Mouse (Mus musculus): ENCODE measurements around the gene 4930432M17Rik.

Gene 4930432M17Rik

GRCm38 (mm10) chr3:121670462-121670861 is at the start of gene 4930432M17Rik:
4930432M17Rik (plus strand) TSS chr3:121670762.
- DNase-seq = no peak

GRCm38 (mm10) chr3:121625662-121626061 is 44.9 kb upstream of the 4930432M17Rik start:
- no peak for DNase-seq

DNA sequence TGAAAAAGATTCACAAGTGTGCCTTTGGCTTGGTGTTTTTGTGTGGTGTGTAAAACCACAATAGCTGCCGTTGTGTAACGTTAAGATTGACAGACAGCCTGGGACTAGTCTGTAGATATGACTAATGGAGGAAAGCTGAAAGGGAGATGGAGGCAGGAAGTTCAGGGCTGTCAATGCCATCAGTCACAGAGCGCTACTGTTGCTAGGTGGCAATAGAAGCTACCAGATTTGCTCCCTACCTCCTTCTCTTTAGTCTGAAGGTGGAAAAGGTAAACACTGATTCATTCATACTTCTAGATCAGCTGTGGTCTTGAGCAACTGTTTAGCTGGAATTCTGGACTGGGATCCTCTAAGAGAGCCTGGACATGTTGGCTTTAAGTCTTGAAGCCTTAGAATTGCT is 44.3 kb upstream of the 4930432M17Rik start:
- no peak for DNase-seq

DNA sequence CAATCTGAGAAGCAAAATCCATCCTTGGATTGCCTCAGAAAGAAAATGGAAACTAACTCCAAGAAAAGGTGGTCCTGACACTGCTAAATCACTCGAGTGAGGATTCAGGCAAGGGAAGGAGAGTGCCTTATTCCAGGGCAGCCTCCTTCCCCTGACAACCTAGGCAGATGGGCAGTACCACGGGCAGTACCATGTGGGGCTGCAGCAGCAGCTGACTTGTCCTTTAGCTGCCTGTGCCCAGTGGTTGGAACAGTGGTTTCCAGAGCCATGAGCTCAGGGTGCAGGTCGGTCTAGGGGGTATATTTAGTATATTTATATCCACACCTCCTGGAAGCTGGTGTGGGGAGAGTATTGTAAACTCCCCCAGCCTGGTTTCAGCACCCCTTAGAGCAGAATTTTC is 42.3 kb upstream of the 4930432M17Rik start:
- no peak for DNase-seq

DNA sequence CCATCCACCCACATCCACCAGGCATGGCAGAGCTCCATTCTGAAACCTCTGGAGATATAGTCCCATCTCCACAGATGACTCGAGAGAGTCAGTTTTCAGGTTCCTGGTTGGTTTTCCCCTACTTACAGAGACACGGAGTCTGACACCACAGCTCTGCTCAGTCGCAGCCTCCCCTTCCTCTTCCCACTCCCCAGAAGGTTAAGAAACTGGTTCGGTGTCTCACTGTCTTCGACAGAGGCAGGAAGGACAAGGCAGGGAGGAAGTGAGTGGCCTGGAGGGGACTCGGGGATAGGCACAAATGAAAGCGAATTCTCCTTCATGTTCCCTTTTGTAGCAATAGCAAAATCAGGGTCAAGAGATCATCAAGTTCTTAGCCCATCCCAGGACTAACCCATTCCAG is 39.9 kb upstream of the 4930432M17Rik start:
- no peak for DNase-seq

DNA sequence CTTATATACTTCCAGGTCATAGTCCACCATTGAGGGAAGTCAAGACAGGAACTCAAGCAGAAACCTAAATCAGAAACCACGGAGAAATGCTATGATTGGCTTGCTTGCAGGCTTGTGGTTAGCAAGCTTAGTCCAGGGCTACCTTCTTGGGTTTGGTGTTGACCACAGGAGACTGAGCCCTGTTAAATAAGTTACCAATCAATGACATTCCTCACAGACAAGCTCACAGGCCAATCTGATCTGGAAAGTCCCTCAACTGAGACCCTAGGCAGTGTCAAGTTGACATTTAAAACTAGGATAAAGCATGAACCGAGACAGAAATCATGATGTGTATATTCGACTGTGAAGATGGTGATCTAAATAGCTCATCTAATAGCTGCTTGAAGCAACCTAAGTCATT is 35.6 kb upstream of the 4930432M17Rik start:
- DNase-seq = no peak

- peak; percentile 7 for DNase-seq
Measured at GRCm38 (mm10) chr3:121635505-121635904, 35.1 kb upstream of the 4930432M17Rik start.

- peak; percentile 72 for DNase-seq
Measured at GRCm38 (mm10) chr3:121636315-121636714, 34.2 kb upstream of the 4930432M17Rik start.

- DNase-seq = no peak
Measured at GRCm38 (mm10) chr3:121636748-121637147, 33.8 kb upstream of the 4930432M17Rik start.

GRCm38 (mm10) chr3:121637792-121638191 is 32.8 kb upstream of the 4930432M17Rik start:
- no peak for DNase-seq

DNA sequence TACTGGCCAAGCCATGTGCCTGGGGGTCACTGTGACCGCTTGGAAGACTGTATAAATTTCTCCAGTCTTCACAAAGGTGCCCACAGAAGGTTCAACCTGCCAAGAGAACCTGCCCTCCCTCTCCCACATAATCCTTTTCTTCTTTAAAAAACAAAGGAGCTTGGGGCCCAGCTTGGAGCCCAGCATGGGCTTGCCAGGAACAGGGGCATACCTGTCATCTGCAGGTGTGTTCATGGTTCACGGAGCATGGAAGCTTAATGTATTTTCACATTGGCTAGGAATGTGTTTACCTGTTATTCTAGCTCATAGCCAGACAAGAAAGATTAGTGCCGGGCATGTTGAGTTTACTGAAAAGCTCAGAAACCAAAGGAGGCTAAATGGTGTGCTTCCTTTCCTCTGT is 32.3 kb upstream of the 4930432M17Rik start:
- DNase-seq = no peak

DNA sequence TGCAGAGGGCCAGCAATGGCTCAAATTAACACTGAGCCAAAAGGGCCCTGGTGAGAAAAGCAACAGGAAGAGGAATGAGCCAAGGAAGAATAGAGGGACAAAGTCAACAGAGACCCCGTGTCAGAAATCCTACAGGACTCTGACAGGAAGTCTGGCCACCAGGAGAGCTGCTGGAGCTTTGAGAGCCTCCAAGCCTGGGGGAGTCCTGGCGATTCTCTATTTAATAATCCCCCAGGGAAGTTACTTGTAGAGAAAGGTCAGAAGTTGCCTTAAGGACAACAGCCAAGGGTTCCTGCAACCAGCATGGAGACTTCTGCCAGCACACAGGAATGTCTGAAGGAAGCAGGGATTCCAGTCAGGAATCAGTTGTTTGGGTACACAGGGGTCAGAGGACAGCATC is 30.0 kb upstream of the 4930432M17Rik start:
- no peak for DNase-seq

GRCm38 (mm10) chr3:121643236-121643635 is 27.3 kb upstream of the 4930432M17Rik start:
- peak; percentile 16 for DNase-seq

DNA sequence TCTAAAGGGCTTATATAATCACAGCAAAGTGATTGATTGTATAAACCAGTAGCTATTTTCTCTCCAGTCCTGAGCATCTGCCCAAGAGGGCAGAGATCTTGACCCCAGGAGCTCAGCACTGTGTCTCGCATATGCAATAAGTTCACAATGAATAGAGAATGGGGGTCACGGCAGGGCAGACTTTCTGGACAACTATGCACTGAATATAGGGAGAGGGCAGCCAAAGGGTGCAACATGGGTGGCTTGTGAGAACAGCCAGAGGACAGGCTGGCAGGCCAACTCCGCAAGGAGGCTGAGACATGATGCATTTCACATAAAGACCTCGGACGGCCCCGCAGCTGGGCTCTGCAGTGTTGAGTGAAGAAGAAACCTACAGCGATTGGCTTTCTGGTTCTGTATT is 25.1 kb upstream of the 4930432M17Rik start:
- no peak for DNase-seq

GRCm38 (mm10) chr3:121646364-121647048 is 24.1 kb upstream of the 4930432M17Rik start:
- DNase-seq = no peak

DNA sequence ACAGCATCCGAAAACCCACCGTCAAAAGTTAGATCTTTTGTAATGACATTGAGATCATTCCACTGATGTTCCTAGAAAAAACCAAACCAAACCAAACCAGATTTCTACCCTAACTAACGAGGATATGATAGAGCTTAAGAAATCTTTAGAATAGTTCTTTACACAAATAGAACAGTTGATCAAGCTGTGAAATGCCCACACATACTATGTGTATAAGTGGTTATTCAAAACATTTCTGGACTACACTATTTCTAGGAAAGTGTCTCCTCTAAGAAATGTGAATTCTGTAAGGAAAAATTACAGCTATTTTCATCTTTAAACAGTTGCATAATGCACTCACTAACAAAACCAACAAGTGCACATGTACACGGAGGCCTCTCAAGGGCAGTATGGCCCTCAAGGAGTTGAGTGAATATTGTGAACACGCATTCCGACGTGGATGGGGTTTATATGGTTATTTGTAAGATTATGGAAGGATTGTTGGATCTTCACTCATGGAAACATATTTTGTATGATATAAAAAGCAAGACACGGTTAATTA is 22.3 kb upstream of the 4930432M17Rik start:
- no peak for DNase-seq

GRCm38 (mm10) chr3:121650052-121650671 is 20.4 kb upstream of the 4930432M17Rik start:
- DNase-seq = no peak

DNA sequence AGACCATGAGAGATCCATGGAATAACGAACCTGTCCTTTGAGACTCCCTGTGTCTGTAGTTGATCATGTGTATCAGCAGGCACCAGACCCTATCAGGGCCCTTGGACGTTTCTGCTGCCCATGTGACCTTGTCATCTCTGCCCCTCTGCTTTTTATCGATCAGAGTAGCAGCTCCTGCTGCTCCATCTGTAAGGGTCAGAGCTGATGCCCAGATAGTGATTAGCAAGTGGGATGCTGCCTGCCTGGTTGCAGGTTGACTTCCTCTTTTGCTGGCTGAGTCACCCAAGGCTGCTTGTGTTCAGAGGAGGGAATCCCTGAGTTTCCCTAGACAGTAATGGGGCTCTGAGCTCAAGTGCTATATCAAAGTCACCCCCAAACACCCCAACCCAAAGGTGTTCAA is 18.9 kb upstream of the 4930432M17Rik start:
- no peak for DNase-seq

- no peak for DNase-seq
Measured at GRCm38 (mm10) chr3:121652186-121652585, 18.4 kb upstream of the 4930432M17Rik start.

GRCm38 (mm10) chr3:121656922-121657321 is 13.6 kb upstream of the 4930432M17Rik start:
- no peak for DNase-seq

GRCm38 (mm10) chr3:121662705-121663469 is 7.7 kb upstream of the 4930432M17Rik start:
- DNase-seq = no peak

GRCm38 (mm10) chr3:121663470-121663847 is 7.1 kb upstream of the 4930432M17Rik start:
- DNase-seq = no peak

GRCm38 (mm10) chr3:121672135-121672790 is 1.7 kb downstream of the 4930432M17Rik start:
- no peak for DNase-seq
